Mouse (Mus musculus): ENCODE results near the gene Rapgef3. TPM values are rescaled to one million over a fixed set of nuclear protein-coding genes. Genes with fewer than 3 reads are reported as not detected.

The Rapgef3 gene
- total RNA-seq, 2 experiments from 2014 or later, result 32.7 to 33.4 TPM

- DNase-seq, result no peak
These were observed 2.5 kb upstream of the Rapgef3 start for GRCm38 (mm10) chr15:97770280-97770679.

GRCm38 (mm10) chr15:97768192-97768591 lies 420 bp upstream of the Rapgef3 start:
- DNase-seq, result peak; percentile 59

- no peak for DNase-seq
These were observed 1.0 kb downstream of the Rapgef3 start for GRCm38 (mm10) chr15:97766594-97767279.

GRCm38 (mm10) chr15:97766194-97766593 lies 1.6 kb downstream of the Rapgef3 start:
- no peak for DNase-seq

GRCm38 (mm10) chr15:97765090-97765794 lies 2.5 kb downstream of the Rapgef3 start:
- DNase-seq, result no peak

GRCm38 (mm10) chr15:97764532-97764931 lies 3.2 kb downstream of the Rapgef3 start:
- no peak for DNase-seq

- DNase-seq, result no peak
These were observed 4.3 kb downstream of the Rapgef3 start for GRCm38 (mm10) chr15:97763256-97764049.

- peak; percentile 58 for DNase-seq
These were observed 5.0 kb downstream of the Rapgef3 start for GRCm38 (mm10) chr15:97762733-97763132.

GRCm38 (mm10) chr15:97761438-97761837 lies 6.3 kb downstream of the Rapgef3 start:
- DNase-seq, result no peak

GRCm38 (mm10) chr15:97760952-97761351 lies 6.8 kb downstream of the Rapgef3 start:
- DNase-seq, result no peak

GRCm38 (mm10) chr15:97760006-97760405 lies 7.8 kb downstream of the Rapgef3 start:
- DNase-seq, result no peak

- DNase-seq, result no peak
These were observed 12.4 kb downstream of the Rapgef3 start for GRCm38 (mm10) chr15:97755361-97755760.

- DNase-seq, result no peak
These were observed 13.3 kb downstream of the Rapgef3 start for GRCm38 (mm10) chr15:97754476-97754875.

GRCm38 (mm10) chr15:97752491-97752890 lies 15.3 kb downstream of the Rapgef3 start:
- no peak for DNase-seq

GRCm38 (mm10) chr15:97751676-97752075 lies 16.1 kb downstream of the Rapgef3 start:
- no peak for DNase-seq

- peak; percentile 85 for DNase-seq
These were observed 17.1 kb downstream of the Rapgef3 start for GRCm38 (mm10) chr15:97750697-97751096.

GRCm38 (mm10) chr15:97749841-97750240 lies 17.9 kb downstream of the Rapgef3 start:
- no peak for DNase-seq

- DNase-seq, result no peak
These were observed 18.4 kb downstream of the Rapgef3 start for GRCm38 (mm10) chr15:97749397-97749796.

GRCm38 (mm10) chr15:97748964-97749363 lies 18.8 kb downstream of the Rapgef3 start:
- no peak for DNase-seq

- no peak for DNase-seq
These were observed 19.5 kb downstream of the Rapgef3 start for GRCm38 (mm10) chr15:97748309-97748708.

- DNase-seq, result no peak
These were observed 20.3 kb downstream of the Rapgef3 start for GRCm38 (mm10) chr15:97747486-97747885.

GRCm38 (mm10) chr15:97746748-97747147 lies 21.0 kb downstream of the Rapgef3 start:
- no peak for DNase-seq

GRCm38 (mm10) chr15:97746278-97746677 lies 21.5 kb downstream of the Rapgef3 start:
- no peak for DNase-seq
